Mouse (Mus musculus) spleen, adult 2 months (tissue): ENCODE measurements around the gene Dnajc1. TPM values are rescaled to one million over a fixed set of nuclear protein-coding genes. Genes with fewer than 3 reads are reported as not detected.

Source experiments
- DNase-seq, 2 experiments: peaks; one replicate each; pipeline versions ENCODE4 v3.0.0 to v3.0.0-alpha.2; 2012 to 2021; ENCODE audit warnings: low spot score in 2 of 2, low read depth in 1 of 2
- H3K27ac ChIP-seq: fragments of 200-500 bp; 2 replicates; pipeline ENCODE4 v1.5.1; 2012; ENCODE audit warnings: low read length, inconsistent platforms; ENCODE audit not compliant: insufficient read depth
- H3K27me3 ChIP-seq: fragments of 200-500 bp; 2 replicates; pipeline ENCODE4 v1.6.1; 2012; ENCODE audit warnings: mild to moderate bottlenecking, moderate library complexity, low read length, inconsistent platforms; ENCODE audit not compliant: control insufficient read depth, insufficient read depth
- H3K36me3 ChIP-seq: fragments of 200-500 bp; 2 replicates; pipeline ENCODE4 v1.6.1; 2012; ENCODE audit warnings: mild to moderate bottlenecking, low read length, inconsistent platforms; ENCODE audit not compliant: control insufficient read depth, insufficient read depth
- H3K4me1 ChIP-seq: fragments of 200-500 bp; 2 replicates; pipeline ENCODE4 v1.6.1; 2011; ENCODE audit warnings: inconsistent platforms; ENCODE audit not compliant: control insufficient read depth, insufficient read depth, insufficient read length
- H3K4me3 ChIP-seq: fragments of 200-500 bp; 2 replicates; pipeline ENCODE4 v1.5.1; 2011; ENCODE audit warnings: mild to moderate bottlenecking, inconsistent platforms; ENCODE audit not compliant: insufficient read depth, insufficient read length; ENCODE audit errors: extremely low read depth
- CTCF ChIP-seq: fragments of 200-500 bp; IDR thresholded peaks from 2 replicates; pipeline ENCODE4 v1.5.1; 2011; ENCODE audit warnings: mild to moderate bottlenecking, inconsistent platforms; ENCODE audit not compliant: insufficient read depth, insufficient read length, insufficient replicate concordance; ENCODE audit errors: extremely low read depth
- POLR2A ChIP-seq: fragments of 200-500 bp; IDR thresholded peaks from 2 replicates; pipeline ENCODE4 v1.6.1; 2011; ENCODE audit warnings: low read depth, low read length, inconsistent platforms
- WGBS: fragments of 180-500 bp; shearing (Covaris S2); methylation state at CpG from one replicate; pipeline ENCODE4 v1.1.7; 2018; 5-methylcytosine and 5-hydroxymethylcytosine counted together
- polyA plus RNA-seq: library from polyadenylated mRNA; depleted of rRNA; stranded (reverse); fragments of >200 nt; gene quantifications from 2 replicates; pipeline ENCODE4 v1.2.3, GENCODE M21; 2012; rRNA removed

Gene Dnajc1
- 10.1 and 20.8 TPM in 2 replicates for polyA plus RNA-seq

DNA sequence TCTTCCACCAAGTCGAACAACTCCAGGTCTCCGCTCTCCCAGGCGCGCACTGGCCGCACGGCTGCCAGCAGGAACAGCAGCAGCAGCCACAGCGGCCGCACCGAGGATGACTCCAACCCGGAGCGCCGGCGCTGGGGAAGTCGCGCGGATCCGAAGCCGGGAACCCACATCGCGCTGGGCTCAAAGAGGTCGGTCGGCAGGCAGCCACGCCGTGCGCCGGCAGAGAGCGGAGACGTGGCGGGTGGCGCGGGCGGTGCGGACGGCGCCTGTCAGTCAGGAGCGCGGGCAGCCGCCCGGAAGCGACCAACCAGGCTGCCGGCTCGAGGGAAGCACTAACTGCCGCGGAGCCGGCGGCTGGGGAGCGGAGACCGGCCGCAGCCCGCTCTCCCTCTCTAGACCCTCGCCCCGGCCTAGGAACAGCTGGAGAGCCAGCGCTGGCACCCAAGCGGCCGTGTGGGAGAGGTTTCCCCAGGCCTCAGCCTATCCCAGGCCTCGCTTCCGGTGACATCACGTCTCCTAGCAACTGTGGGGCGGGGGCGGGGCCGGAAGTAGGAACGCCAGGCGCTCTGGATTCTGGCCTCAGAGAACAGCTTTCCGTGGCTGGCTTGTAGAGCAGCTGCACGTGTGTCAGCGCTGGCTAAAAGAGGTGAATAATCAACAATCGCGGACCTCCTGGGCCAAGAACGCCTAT is at the start of gene Dnajc1:
Dnajc1 (minus strand) TSS at position 500 of the 691 bp plus-strand sequence.
- Histone ChIP-seq H3K27ac (peak within 1 kb of the TSS; percentile 80), H3K27me3 (no peaks in the 10 kb centered on the region), H3K36me3 (no peaks in the 10 kb centered on the region), H3K4me3 (peak within 1 kb of the TSS; percentile 78), H3K4me1 (0 out of 2 replicates have a peak, but pooled peaks cover 2% of the 10 kb centered on the region)
- under 1% methylated on average over 68 of the region's 69 CpGs for whole genome bisulfite sequencing
- TF ChIP-seq CTCF (no peak), POLR2A (peak; percentile 49)
- DNase-seq = peak; percentile 69 to 73

DNA sequence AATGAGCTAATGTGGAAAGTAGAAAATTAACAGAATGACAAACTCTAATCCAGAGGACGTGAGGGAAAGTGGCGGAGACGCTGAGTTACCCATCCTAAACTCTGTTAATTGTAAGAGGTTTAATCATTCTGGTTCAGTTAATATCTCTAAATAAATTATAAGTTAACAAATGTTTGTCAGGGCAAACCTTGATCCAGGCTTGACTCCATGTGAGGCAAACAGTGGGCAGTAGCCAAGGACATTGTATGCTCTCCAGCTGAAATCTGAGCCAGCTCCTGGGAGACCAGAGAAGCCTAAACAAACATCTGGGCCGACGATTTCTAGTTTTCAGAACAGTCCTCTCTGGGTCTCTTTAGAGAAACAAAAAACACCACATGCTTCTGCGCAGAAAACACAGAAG is 49.2 kb upstream of the Dnajc1 start:
- Histone ChIP-seq H3K36me3 (no peaks in the 10 kb centered on the region), H3K27me3 (no peaks in the 10 kb centered on the region), H3K4me3 (no peak overlapping the region), H3K4me1 (no peaks in the 10 kb centered on the region), H3K27ac (no peak overlapping the region)
- TF ChIP-seq CTCF (no peak), POLR2A (no peak)
- WGBS = 78% methylated on average over 6 of the region's 6 CpGs
- DNase-seq = no peak

DNA sequence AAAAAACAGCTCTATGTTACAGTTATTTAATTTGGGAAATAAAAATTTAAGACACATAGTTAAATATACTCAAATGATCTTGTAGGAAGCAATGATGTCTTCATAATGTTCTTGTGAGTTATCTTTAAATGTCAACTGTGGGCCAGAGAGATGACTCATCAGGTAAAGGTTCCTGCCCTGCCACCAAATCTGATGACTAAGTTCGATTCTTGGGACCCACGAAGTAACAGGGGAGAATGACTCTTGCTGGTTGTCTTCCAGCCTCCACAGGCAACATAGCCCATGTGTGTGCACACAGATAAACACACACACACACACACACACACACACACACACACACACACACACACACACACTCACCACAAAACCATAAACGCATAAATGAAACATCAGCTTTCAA is 22.6 kb upstream of the Dnajc1 start:
- TF ChIP-seq POLR2A (no peak), CTCF (no peak)
- no peaks in the 10 kb centered on the region for H3K4me1 ChIP-seq

DNA sequence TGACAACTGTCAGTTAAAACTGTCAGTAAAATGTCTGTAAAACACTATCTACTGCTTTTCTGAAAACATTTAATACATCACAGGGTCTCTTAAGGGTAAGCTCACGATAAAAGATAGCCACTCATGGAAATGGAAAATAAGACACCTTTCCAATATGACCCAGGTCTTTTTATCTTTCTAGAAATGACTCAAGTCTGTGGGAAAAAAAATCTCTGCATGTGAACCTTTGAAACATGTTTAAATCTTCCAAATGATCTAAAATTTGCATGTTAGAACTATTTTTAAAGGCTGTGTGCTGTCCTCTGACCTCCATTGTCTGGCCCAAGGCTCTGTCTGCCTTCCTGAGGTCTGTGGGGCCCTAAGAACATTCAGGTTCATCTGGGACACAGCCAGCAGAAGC is 11.0 kb upstream of the Dnajc1 start:
- Histone ChIP-seq H3K4me3 (no peak overlapping the region), H3K27me3 (no peaks in the 10 kb centered on the region), H3K4me1 (no peaks in the 10 kb centered on the region), H3K27ac (no peak overlapping the region), H3K36me3 (no peaks in the 10 kb centered on the region)
- TF ChIP-seq CTCF (no peak), POLR2A (no peak)
- DNase-seq = no peak
- 80% methylated on average over 1 of the region's 1 CpGs for WGBS

More for the DNA sequence above, 22.6 kb upstream of the Dnajc1 start:
- Histone ChIP-seq H3K27ac (no peak overlapping the region), H3K36me3 (no peaks in the 10 kb centered on the region), H3K4me3 (no peak overlapping the region), H3K27me3 (no peaks in the 10 kb centered on the region)
- WGBS = 82% methylated on average over 3 of the region's 3 CpGs
- DNase-seq = no peak

DNA sequence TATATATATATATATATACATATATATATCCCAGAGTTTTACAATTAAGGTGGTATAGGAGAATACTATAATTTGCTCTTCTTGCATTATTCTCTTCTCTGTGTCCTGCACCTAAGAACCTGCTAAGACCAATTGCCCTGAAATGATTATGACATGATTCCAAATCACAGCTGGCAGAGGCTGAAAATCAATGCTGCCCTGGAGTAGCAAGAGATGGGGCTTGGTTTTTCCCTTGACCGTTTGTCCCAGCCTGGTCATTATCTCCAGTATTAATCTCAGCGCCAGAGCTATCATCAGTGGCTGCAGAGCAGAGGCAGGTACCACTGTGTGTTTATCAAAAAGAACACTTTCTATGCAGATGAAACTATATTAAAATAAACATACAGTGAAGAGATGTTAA is 9.1 kb upstream of the Dnajc1 start:
- Histone ChIP-seq H3K4me3 (no peak overlapping the region), H3K27me3 (no peaks in the 10 kb centered on the region), H3K36me3 (no peaks in the 10 kb centered on the region), H3K4me1 (no peaks in the 10 kb centered on the region), H3K27ac (no peak overlapping the region)
- TF ChIP-seq POLR2A (no peak), CTCF (no peak)
- 84% methylated on average over 2 of the region's 2 CpGs for WGBS
- DNase-seq = no peak

DNA sequence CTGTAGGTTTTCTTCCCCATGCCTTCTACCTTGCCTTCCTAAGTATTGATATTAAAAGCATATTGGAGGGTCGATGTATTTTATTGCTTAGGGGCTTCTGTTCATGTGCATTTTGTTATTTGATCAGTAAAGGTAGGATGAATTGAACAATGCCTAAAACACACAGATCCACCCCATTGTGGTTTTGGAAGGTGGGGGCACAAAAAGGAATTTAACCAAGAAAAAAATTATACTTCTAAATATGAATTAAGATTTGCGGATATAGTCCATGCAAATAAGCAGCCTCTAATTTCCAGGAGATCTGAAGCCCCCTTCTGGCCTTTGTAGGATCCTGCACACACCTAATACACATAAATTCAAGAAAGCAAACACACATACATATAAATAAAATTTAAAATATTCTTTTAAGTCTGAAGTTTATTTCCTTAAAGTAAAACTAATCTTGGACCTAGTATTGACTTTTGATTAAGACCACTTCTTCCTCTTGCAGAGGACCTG is 441 bp upstream of the Dnajc1 start:
- 58% methylated on average over 2 of the region's 2 CpGs for WGBS

DNA sequence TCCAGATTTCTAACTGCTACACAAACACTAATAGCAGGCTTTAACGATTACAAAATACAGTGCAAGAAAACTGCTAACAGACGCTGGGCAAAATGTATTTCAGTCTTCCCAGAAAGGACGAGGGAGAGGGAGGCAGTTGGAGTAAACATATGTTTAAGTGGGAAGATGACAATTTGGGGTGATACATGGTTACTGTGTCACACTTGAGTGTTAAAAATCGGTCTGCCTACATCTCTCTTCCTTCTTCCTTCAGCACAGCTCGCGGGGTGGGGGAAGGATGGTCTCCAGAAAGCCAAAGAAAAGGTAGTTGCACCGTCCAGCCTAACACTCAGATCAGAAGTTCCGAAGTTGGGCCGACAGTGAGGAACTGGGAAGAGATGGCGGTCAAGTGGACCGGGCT is 769 bp downstream of the Dnajc1 start:
- Histone ChIP-seq H3K27ac (peak overlapping the region; percentile 80), H3K36me3 (no peaks in the 10 kb centered on the region), H3K27me3 (no peaks in the 10 kb centered on the region), H3K4me1 (0 out of 2 replicates have a peak, but pooled peaks cover 2% of the 10 kb centered on the region), H3K4me3 (peak overlapping the region; percentile 78)
- DNase-seq = no peak
- WGBS = under 1% methylated on average over 11 of the region's 11 CpGs
- TF ChIP-seq POLR2A = no peak
- no peak for TF ChIP-seq CTCF

More for the DNA sequence above, 441 bp upstream of the Dnajc1 start:
- Histone ChIP-seq H3K27me3 (no peaks in the 10 kb centered on the region), H3K27ac (peak overlapping the region; percentile 80; the same call in 1 of the 2 replicates), H3K4me1 (0 out of 2 replicates have a peak, but pooled peaks cover 2% of the 10 kb centered on the region), H3K36me3 (no peaks in the 10 kb centered on the region), H3K4me3 (peak overlapping the region; percentile 78)
- TF ChIP-seq POLR2A (no peak), CTCF (no peak)
- no peak for DNase-seq
